Mouse (Mus musculus): ENCODE data around the gene 2700081O15Rik.

GRCm38 (mm10) chr19:7423656-7424030 is 6.2 kb downstream of the 2700081O15Rik start:
- TF ChIP-seq CTCF (IDR thresholded peaks at IDR 0.05; ENCODE audit: borderline replicate concordance, extremely low read depth, insufficient read depth, insufficient read length), result no peak
- no peak for TF ChIP-seq POLR2A (IDR thresholded peaks at IDR 0.05; ENCODE audit: borderline replicate concordance, extremely low read depth, insufficient read depth, insufficient read length, poor library complexity, severe bottlenecking)
